Mouse (Mus musculus) MEL (cell line): Measurements from ENCODE around the gene Baiap2.

ENCODE experiments used
- CTCF ChIP-seq, 3 experiments: IDR thresholded peaks in 2 of 3; conservative IDR thresholded peaks in 1 of 3; 2 replicates each; pipeline ENCODE4 v1.5.1; 2011 to 2012; ENCODE audit warnings: low read length in 3 of 3, low read depth in 2 of 3, mild to moderate bottlenecking in 2 of 3, improper control_type of control experiment in 1 of 3, inconsistent platforms in 1 of 3, mixed read lengths in 1 of 3, moderate library complexity in 1 of 3; ENCODE audit not compliant: control insufficient read depth in 1 of 3, insufficient read depth in 1 of 3, poor library complexity in 1 of 3, severe bottlenecking in 1 of 3
- E2F4 ChIP-seq: IDR thresholded peaks from 2 replicates; pipeline ENCODE4 v1.6.1; 2011; ENCODE audit warnings: low read depth, low read length, improper control_type of control experiment, borderline replicate concordance
- MYC ChIP-seq: IDR thresholded peaks from 2 replicates; pipeline ENCODE4 v1.6.1; 2011; ENCODE audit warnings: low read depth, mild to moderate bottlenecking, low read length, improper control_type of control experiment, moderate library complexity
- POLR2AphosphoS2 ChIP-seq: IDR thresholded peaks from 2 replicates; pipeline ENCODE4 v1.6.1; 2011; ENCODE audit warnings: low read length, improper control_type of control experiment
- SMC3 ChIP-seq: IDR thresholded peaks from 2 replicates; pipeline ENCODE4 v1.6.1; 2011; ENCODE audit warnings: low read depth, low read length, improper control_type of control experiment
- ZMIZ1 ChIP-seq: IDR thresholded peaks from 2 replicates; pipeline ENCODE4 v1.6.1; 2012; ENCODE audit warnings: low read depth, mild to moderate bottlenecking, inconsistent platforms, low read length, improper control_type of control experiment, moderate library complexity

DNA sequence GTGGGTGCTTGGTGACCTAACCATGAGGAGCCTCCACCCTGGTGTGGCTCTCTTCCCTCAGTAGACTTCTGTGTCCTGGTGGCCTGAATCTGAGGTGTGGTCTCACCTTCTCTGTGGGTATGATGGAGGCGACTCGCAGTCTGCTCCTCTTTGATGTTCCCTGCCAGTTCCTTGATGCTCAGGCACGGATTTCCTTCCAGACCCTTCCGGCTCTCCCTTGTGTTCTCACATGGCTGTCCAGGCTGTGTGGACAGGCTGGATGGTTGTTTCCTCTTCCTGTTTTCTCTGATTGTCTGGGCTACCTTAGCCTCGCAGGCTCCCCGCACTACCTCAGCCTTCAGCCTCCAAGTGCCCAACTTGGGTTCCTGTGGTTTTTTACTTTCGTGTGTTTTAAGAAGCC, 16.3 kb downstream of the Baiap2 start:
- TF ChIP-seq MYC (no peak), E2F4 (no peak), CTCF (IDR thresholded peaks at IDR 0.05 in 2 of 3, conservative IDR thresholded peaks at IDR 0.05 in 1 of 3; ENCODE audit: control insufficient read depth in 1 of 3, insufficient read depth in 1 of 3, low read depth in 2 of 3, low read length in 3 of 3, poor library complexity in 1 of 3, severe bottlenecking in 1 of 3) (no peak), ZMIZ1 (no peak), SMC3 (no peak), POLR2AphosphoS2 (no peak)
